In genomic region chr17:12793660-12794406, GRCm38 (mm10) we compare ENCODE assay signal across 8 mouse cellular contexts. TPM values are rescaled to one million over a fixed set of nuclear protein-coding genes. Genes with fewer than 3 reads are reported as not detected.
DNase-seq lines count a peak whose midpoint lies in the region; ATAC-seq lines count a peak whose summit lies in the region.
"Had no signal": no experiment of that assay in that cellular context is flagged by ENCODE, and none has a peak within 500 bp of the region (broad histone marks: within the 10 kb centered on the region; RNA-seq: fewer than 3 reads in every experiment).

No protein-coding gene starts in this region.

- peaks cover 13% of the 10 kb centered on the region for H3K4me1 ChIP-seq in forebrain, embryonic 16.5 days (replicated peaks; ENCODE audit: control insufficient read depth, insufficient read depth, low read length)
- H3K4me1 ChIP-seq in limb, embryonic 10.5 days = peaks cover 50% of the 10 kb centered on the region
- peaks cover 6% of the 10 kb centered on the region; the same call in 1 of the 2 replicates for H3K4me1 ChIP-seq in neural tube, embryonic 14.5 days (ENCODE audit: control insufficient read depth, insufficient read depth, low read length)

- no peaks in the 10 kb centered on the region for H3K36me3 ChIP-seq in forebrain, embryonic 16.5 days (ENCODE audit: control insufficient read depth, insufficient read depth)
- peaks cover 42% of the 10 kb centered on the region for H3K36me3 ChIP-seq in limb, embryonic 10.5 days
- no peaks in the 10 kb centered on the region for H3K36me3 ChIP-seq in neural tube, embryonic 14.5 days (ENCODE audit: control insufficient read depth, insufficient read depth, low read length)

- ATAC-seq in forebrain, embryonic 16.5 days = peak; percentile 67; the same call in 1 of the 2 replicates
- no peak for ATAC-seq in neural tube, embryonic 14.5 days (ENCODE audit: low read depth)
- no peak for ATAC-seq in frontal cortex, adult (ENCODE audit: low TSS enrichment)

- DNase-seq in NIH3T3 (ENCODE audit: low read depth) = peak; percentile 76
- peak; percentile 48 to 72 for DNase-seq in adrenal gland, postnatal 36 days
- DNase-seq in heart, postnatal 25 days (ENCODE audit: low spot score) = peak; percentile 82
- DNase-seq in limb, embryonic 10.5 days (ENCODE audit: low spot score) = peak; percentile 45

- no peak overlapping the region for H3K4me3 ChIP-seq in forebrain, embryonic 16.5 days (replicated peaks; ENCODE audit: low read length)
- no peak overlapping the region for H3K4me3 ChIP-seq in limb, embryonic 10.5 days
- H3K4me3 ChIP-seq in neural tube, embryonic 14.5 days (ENCODE audit: low read depth, low read length) = no peak overlapping the region
- H3K4me3 ChIP-seq: erythroblast, embryonic 14.5 days had no signal

- no peak overlapping the region for H3K4me2 ChIP-seq in forebrain, embryonic 16.5 days (ENCODE audit: low read length)
- H3K4me2 ChIP-seq in neural tube, embryonic 14.5 days (ENCODE audit: low read depth, low read length) = no peak overlapping the region

- intact Hi-C loops in heart, postnatal 25 days (cut with DNase I) = loop anchor here (2.0 to 5.0 kb wide), 2 partner anchors 35 to 52 kb away; no protein-coding TSS in a partner anchor

- H3K9me3 ChIP-seq in forebrain, embryonic 16.5 days (ENCODE audit: control insufficient read depth, low read length) = no peaks in the 10 kb centered on the region
- H3K9me3 ChIP-seq in limb, embryonic 10.5 days (replicated peaks) = no peaks in the 10 kb centered on the region
- H3K9me3 ChIP-seq in neural tube, embryonic 14.5 days (ENCODE audit: control insufficient read depth, low read length) = no peaks in the 10 kb centered on the region

- no peak overlapping the region for H3K9ac ChIP-seq in forebrain, embryonic 16.5 days (replicated peaks; ENCODE audit: low read depth, low read length)
- H3K9ac ChIP-seq in neural tube, embryonic 14.5 days (replicated peaks; ENCODE audit: low read depth, low read length) = no peak overlapping the region

- no peak overlapping the region; the same call in 1 of the 2 replicates for H3K27ac ChIP-seq in forebrain, embryonic 16.5 days (ENCODE audit: low read length)
- H3K27ac ChIP-seq in limb, embryonic 10.5 days = peak overlapping the region; percentile 76
- H3K27ac ChIP-seq in neural tube, embryonic 14.5 days (ENCODE audit: low read depth, low read length) = peak overlapping the region; percentile 60; the same call in 1 of the 2 replicates

- 59% methylated on average over 8 of the region's 8 CpGs for WGBS in forebrain, embryonic 16.5 days
- 63% methylated on average over 8 of the region's 8 CpGs for WGBS in limb, embryonic 10.5 days
- whole genome bisulfite sequencing in neural tube, embryonic 14.5 days = 66% methylated on average over 8 of the region's 8 CpGs

- H3K27me3 ChIP-seq in forebrain, embryonic 16.5 days (replicated peaks; ENCODE audit: control insufficient read depth, insufficient read depth, low read length) = no peaks in the 10 kb centered on the region
- H3K27me3 ChIP-seq in limb, embryonic 10.5 days (ENCODE audit: low read depth, poor library complexity, severe bottlenecking) = no peaks in the 10 kb centered on the region
- no peaks in the 10 kb centered on the region for H3K27me3 ChIP-seq in neural tube, embryonic 14.5 days (ENCODE audit: control insufficient read depth, insufficient read depth, low read length)

RNA-seq across cellular contexts. Expression of gene Igf2r, which starts 24.4 kb away (rescaled TPM):
- total RNA-seq in adrenal gland, postnatal 36 days (2021) = 10 to 100 TPM; 76.5 to 97.4 TPM
- polyA plus RNA-seq in forebrain, embryonic 16.5 days (2015; fragmentation: Nextera tagmentation; extraction: Ambion mirVana) = 11.9 TPM in 2 replicates
- total RNA-seq in heart, postnatal 25 days (2021) = 100 to 1,000 TPM in 1 of 2 experiments, 10 to 100 TPM in 1; 99.0 to 108 TPM
- 30.3 and 35.6 TPM in 2 replicates for polyA plus RNA-seq in limb, embryonic 10.5 days (2016; fragmentation: Nextera tagmentation; extraction: Ambion mirVana)
- 9.6 and 14.8 TPM in 2 replicates for polyA plus RNA-seq in neural tube, embryonic 14.5 days (2014; fragmentation: Nextera tagmentation; extraction: Ambion mirVana)
